Mouse (Mus musculus): Measurements from ENCODE around the gene Snap25. TPM values are rescaled to one million over a fixed set of nuclear protein-coding genes. Genes with fewer than 3 reads are reported as not detected.

The Snap25 gene
- polyA plus RNA-seq, 1 experiment from 2014 or later = 2.1 TPM

GRCm38 (mm10) chr2:136738260-136738659 lies 25.0 kb downstream of the Snap25 start:
- WGBS = 79% methylated on average over 2 of the region's 2 CpGs
- Histone ChIP-seq H3K36me3 (no peaks in the 10 kb centered on the region), H3K4me3 (no peak overlapping the region), H3K9me3 (0 out of 2 replicates have a peak, but pooled peaks cover 2% of the 10 kb centered on the region), H3K27ac (no peak overlapping the region), H3K4me1 (no peaks in the 10 kb centered on the region), H3K27me3 (ENCODE audit: insufficient read depth, poor library complexity, severe bottlenecking) (no peaks in the 10 kb centered on the region)
- DNase-seq (ENCODE audit: low spot score) = no peak

DNA sequence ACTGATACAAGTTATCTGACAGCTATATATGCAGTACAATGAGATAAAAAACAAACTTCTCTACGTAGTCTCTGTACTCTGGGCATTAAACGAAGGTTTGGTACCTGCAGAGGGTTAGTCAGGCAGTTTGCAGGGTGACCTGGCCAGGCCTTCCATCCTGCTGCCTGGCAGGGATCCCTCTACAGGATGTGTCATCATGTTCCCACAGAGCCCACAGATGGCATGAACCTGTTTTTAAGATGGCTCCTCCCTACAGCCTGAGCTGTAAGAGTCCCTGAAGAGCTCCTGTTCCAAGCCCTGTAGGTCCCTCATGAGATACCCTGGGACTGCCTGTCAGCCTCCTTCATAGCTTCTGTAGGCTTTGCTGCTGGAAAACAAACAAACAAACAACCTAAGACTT lies 29.0 kb downstream of the Snap25 start:
- Histone ChIP-seq H3K27me3 (ENCODE audit: insufficient read depth, poor library complexity, severe bottlenecking) (no peaks in the 10 kb centered on the region), H3K36me3 (no peaks in the 10 kb centered on the region), H3K4me3 (no peak overlapping the region), H3K4me1 (0 out of 2 replicates have a peak, but pooled peaks cover 4% of the 10 kb centered on the region), H3K9me3 (0 out of 2 replicates have a peak, but pooled peaks cover 2% of the 10 kb centered on the region), H3K27ac (no peak overlapping the region)
- no peak for DNase-seq (ENCODE audit: low spot score)
- WGBS = 56% methylated on average over 2 of the region's 2 CpGs

GRCm38 (mm10) chr2:136744683-136745326 lies 31.6 kb downstream of the Snap25 start:
- Histone ChIP-seq H3K4me1 (0 out of 2 replicates have a peak, but pooled peaks cover 4% of the 10 kb centered on the region), H3K36me3 (no peaks in the 10 kb centered on the region), H3K4me3 (no peak overlapping the region), H3K27me3 (ENCODE audit: insufficient read depth, poor library complexity, severe bottlenecking) (no peaks in the 10 kb centered on the region), H3K9me3 (0 out of 2 replicates have a peak, but pooled peaks cover 2% of the 10 kb centered on the region), H3K27ac (no peak overlapping the region)
- WGBS = 72% methylated on average over 2 of the region's 2 CpGs
- DNase-seq (ENCODE audit: low spot score) = no peak

DNA sequence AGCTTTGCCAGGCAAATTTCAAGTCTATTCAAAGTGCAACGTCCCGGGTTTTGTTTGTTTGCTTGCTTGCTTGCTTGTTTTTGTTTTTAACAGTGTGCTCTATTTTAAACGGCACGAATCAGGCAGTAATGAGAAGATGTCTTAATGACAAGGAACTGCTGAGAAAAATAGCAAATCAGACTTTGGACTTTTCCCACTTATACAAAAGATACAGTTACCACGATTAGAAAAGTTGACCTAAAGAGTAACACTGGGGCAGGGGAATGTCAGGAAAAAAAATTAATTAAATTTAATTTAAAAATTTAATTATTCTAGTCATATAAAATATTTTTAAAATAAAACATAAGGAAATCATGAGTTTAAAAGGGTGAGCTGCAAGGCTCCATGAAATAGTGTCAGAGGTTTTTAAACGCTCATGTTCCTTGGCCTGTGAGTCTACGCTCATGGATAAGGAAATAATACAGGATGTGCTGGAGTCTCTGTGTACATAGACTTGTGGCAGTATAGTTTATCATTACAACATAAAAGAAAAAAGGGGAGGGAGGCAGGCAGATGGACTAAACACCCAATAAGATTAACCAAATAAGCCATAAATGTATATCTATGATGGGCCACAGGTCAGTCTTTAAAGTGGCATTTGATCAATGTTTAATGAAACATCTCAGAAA lies 32.2 kb downstream of the Snap25 start:
- no peaks in the 10 kb centered on the region for H3K9me3 ChIP-seq
- H3K4me1 ChIP-seq = 0 out of 2 replicates have a peak, but pooled peaks cover 4% of the 10 kb centered on the region
- H3K4me3 ChIP-seq = no peak overlapping the region
- DNase-seq (ENCODE audit: low spot score) = no peak
- no peak overlapping the region for H3K27ac ChIP-seq
- WGBS = 60% methylated on average over 7 of the region's 7 CpGs
- H3K27me3 ChIP-seq (ENCODE audit: insufficient read depth, poor library complexity, severe bottlenecking) = no peaks in the 10 kb centered on the region
- no peaks in the 10 kb centered on the region for H3K36me3 ChIP-seq

DNA sequence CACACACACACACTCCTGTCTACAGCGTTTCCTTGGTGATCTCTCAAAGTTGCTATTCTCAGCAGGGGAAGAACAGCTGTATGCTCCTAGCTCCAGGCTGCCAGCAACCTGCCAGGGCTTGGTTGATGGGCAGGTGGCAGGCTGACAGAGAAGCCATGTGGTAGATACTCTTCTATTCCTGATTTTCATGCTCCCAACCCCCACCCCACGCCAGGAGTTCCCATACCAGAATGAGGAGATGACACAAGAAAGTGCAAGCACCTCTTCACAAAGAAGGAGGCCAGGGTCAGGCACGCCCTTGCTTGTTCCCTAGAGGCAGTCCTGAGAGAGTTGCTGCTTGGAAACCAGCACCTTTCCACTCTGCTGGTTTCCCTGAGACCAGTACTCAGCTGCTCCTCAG lies 40.4 kb downstream of the Snap25 start:
- H3K27ac ChIP-seq = no peak overlapping the region
- H3K4me1 ChIP-seq = no peaks in the 10 kb centered on the region; the same call in 1 of the 2 replicates
- WGBS = 30% methylated on average over 3 of the region's 3 CpGs
- no peaks in the 10 kb centered on the region for H3K27me3 ChIP-seq (ENCODE audit: insufficient read depth, poor library complexity, severe bottlenecking)
- H3K4me3 ChIP-seq = no peak overlapping the region
- DNase-seq (ENCODE audit: low spot score) = no peak
- H3K36me3 ChIP-seq = no peaks in the 10 kb centered on the region
- H3K9me3 ChIP-seq = no peaks in the 10 kb centered on the region

- H3K27ac ChIP-seq = no peak overlapping the region
- no peak for DNase-seq (ENCODE audit: low spot score)
- WGBS = 86% methylated on average over 5 of the region's 5 CpGs
- no peaks in the 10 kb centered on the region for H3K4me1 ChIP-seq
- no peak overlapping the region for H3K4me3 ChIP-seq
- H3K9me3 ChIP-seq = no peaks in the 10 kb centered on the region
- no peaks in the 10 kb centered on the region for H3K27me3 ChIP-seq (ENCODE audit: insufficient read depth, poor library complexity, severe bottlenecking)
- no peaks in the 10 kb centered on the region for H3K36me3 ChIP-seq
Measured at GRCm38 (mm10) chr2:136758809-136759551, 45.7 kb downstream of the Snap25 start.

DNA sequence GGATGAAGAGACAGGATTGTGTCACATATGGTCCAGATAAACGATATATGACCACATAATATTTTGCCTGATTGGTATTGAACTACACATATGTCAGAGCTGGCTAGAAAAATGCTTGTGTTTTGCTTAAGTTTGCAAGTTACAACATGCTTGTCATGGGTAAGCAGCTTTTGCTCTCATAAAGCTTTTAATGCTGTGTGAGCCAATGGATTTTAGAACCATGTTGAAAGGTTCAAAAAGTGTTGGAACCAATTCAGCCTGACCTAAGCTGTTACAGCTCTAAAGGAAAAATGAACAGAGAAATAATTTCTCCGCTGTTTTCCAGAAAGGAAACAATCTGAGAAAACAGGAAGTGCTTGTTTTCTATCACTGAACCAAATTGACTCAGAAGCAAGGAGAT lies 64.9 kb downstream of the Snap25 start:
- H3K36me3 ChIP-seq = no peaks in the 10 kb centered on the region
- 68% methylated on average over 2 of the region's 2 CpGs for WGBS

DNA sequence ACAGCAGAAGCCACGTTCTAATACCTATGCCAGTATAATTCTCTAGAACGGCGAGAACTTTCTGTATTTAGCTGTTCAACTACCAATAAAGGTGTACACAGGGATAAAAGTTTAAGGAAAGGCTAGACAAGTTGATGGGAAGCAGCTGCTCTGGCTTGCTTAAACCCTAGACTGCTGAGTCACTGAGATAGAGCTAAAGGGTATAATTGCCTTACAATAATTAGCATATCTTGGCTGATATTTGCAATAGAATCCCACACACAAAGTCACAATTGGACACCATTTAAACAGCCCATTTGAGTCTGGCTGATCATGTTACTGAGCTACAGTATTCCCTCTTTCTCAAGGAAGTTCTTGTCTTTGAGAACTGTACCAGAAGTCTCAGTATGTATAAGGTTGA lies 65.4 kb downstream of the Snap25 start:
- Histone ChIP-seq H3K4me3 (no peak overlapping the region), H3K4me1 (no peaks in the 10 kb centered on the region), H3K9me3 (no peaks in the 10 kb centered on the region), H3K36me3 (no peaks in the 10 kb centered on the region), H3K27ac (no peak overlapping the region), H3K27me3 (ENCODE audit: insufficient read depth, poor library complexity, severe bottlenecking) (no peaks in the 10 kb centered on the region)
- DNase-seq (ENCODE audit: low spot score) = no peak
- WGBS = 84% methylated on average over 3 of the region's 3 CpGs

More for the DNA sequence above, 64.9 kb downstream of the Snap25 start:
- DNase-seq (ENCODE audit: low spot score) = no peak
- H3K4me1 ChIP-seq = no peaks in the 10 kb centered on the region
- no peak overlapping the region for H3K27ac ChIP-seq
- H3K9me3 ChIP-seq = no peaks in the 10 kb centered on the region
- H3K27me3 ChIP-seq (ENCODE audit: insufficient read depth, poor library complexity, severe bottlenecking) = no peaks in the 10 kb centered on the region
- no peak overlapping the region for H3K4me3 ChIP-seq

DNA sequence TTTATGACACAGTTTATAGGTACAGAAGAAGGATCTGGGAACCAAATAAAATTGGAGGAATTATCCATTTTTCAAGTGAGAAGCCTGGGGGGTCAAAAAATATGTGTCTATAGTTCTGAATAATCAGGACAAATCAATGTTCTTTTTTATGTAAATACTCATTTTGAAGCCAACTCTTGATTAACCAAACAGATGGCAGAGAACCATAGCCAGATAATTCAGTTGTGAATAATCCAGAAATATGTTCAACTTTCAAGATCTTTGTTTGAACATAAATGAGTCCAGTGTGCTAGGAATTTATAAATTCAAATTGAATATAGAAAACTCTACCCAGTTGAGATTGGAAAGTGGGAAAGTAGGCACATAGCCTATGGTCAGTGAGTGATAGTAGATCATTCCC lies 67.0 kb downstream of the Snap25 start:
- no peaks in the 10 kb centered on the region for H3K9me3 ChIP-seq
- H3K4me1 ChIP-seq = no peaks in the 10 kb centered on the region
- no peak overlapping the region for H3K4me3 ChIP-seq
- H3K36me3 ChIP-seq = no peaks in the 10 kb centered on the region
- DNase-seq (ENCODE audit: low spot score) = no peak
- no peaks in the 10 kb centered on the region for H3K27me3 ChIP-seq (ENCODE audit: insufficient read depth, poor library complexity, severe bottlenecking)
- H3K27ac ChIP-seq = no peak overlapping the region

DNA sequence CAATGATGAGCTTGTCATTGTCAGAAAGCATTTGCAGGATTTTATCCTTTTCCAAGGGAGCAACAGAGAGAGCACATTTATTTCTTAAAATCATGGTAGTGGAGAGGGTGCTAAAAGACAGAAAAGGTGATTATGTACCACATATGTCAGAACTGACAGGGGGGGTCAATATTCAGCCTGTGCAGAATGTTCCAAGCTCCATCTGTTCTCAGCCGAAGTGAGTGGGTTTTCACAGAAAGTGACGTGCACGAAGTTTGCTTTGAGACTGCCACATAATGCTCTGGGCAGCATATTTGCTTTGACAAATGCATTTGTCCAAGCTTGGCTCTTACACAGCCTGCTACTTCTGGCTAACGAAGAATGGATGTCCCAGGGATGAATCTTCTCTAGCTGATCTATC lies 71.1 kb downstream of the Snap25 start:
- H3K36me3 ChIP-seq = no peaks in the 10 kb centered on the region
- WGBS = 86% methylated on average over 4 of the region's 4 CpGs

GRCm38 (mm10) chr2:136788379-136788778 lies 75.1 kb downstream of the Snap25 start:
- Histone ChIP-seq H3K27me3 (ENCODE audit: insufficient read depth, poor library complexity, severe bottlenecking) (no peaks in the 10 kb centered on the region), H3K4me1 (no peaks in the 10 kb centered on the region), H3K4me3 (no peak overlapping the region), H3K36me3 (no peaks in the 10 kb centered on the region), H3K9me3 (no peaks in the 10 kb centered on the region), H3K27ac (no peak overlapping the region)
- no peak for DNase-seq (ENCODE audit: low spot score)
- WGBS = 62% methylated on average over 4 of the region's 4 CpGs

More for the DNA sequence above, 71.1 kb downstream of the Snap25 start:
- no peak overlapping the region for H3K27ac ChIP-seq
- H3K4me1 ChIP-seq = no peaks in the 10 kb centered on the region
- H3K27me3 ChIP-seq (ENCODE audit: insufficient read depth, poor library complexity, severe bottlenecking) = no peaks in the 10 kb centered on the region
- H3K4me3 ChIP-seq = no peak overlapping the region
- H3K9me3 ChIP-seq = no peaks in the 10 kb centered on the region
- DNase-seq (ENCODE audit: low spot score) = no peak

GRCm38 (mm10) chr2:136796518-136796917 lies 83.3 kb downstream of the Snap25 start:
- Histone ChIP-seq H3K27me3 (ENCODE audit: insufficient read depth, poor library complexity, severe bottlenecking) (no peaks in the 10 kb centered on the region), H3K27ac (no peak overlapping the region), H3K9me3 (no peaks in the 10 kb centered on the region), H3K36me3 (no peaks in the 10 kb centered on the region), H3K4me3 (no peak overlapping the region), H3K4me1 (no peaks in the 10 kb centered on the region)
- no peak for DNase-seq (ENCODE audit: low spot score)
- 53% methylated on average over 1 of the region's 1 CpGs for WGBS

DNA sequence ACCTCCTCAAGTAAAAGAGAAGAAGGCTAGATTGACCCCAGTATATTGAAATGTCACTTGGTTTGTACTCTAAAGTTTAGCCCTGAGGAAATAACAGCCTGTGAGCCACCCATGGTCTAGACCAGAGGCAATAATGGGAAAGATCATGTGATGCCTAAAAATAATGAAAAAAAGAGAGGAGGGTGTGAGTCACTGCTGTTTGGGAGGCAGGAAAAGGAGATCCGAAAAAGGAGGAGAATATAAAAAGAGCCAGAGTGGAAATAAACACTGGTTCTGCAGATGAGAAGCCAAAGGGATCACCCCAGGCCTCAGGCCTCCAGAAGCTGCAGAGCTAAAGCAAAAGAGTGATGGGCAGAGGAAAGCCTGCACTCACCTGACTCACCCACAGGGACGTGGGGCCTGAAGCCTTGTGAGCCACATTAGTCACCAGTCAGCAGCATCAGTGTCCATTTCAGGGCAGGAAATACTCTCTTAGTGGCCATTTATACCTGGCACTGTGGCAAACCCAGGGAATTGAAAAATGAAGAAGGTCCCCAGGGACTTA lies 85.7 kb downstream of the Snap25 start:
- no peak overlapping the region for H3K27ac ChIP-seq

More for the DNA sequence above, 85.7 kb downstream of the Snap25 start:
- no peak overlapping the region for H3K4me3 ChIP-seq
- H3K36me3 ChIP-seq = no peaks in the 10 kb centered on the region
- DNase-seq (ENCODE audit: low spot score) = no peak
- no peaks in the 10 kb centered on the region for H3K9me3 ChIP-seq
- no peaks in the 10 kb centered on the region for H3K27me3 ChIP-seq (ENCODE audit: insufficient read depth, poor library complexity, severe bottlenecking)
- H3K4me1 ChIP-seq = no peaks in the 10 kb centered on the region
- WGBS = 50% methylated on average over 2 of the region's 2 CpGs
